Mouse (Mus musculus) forebrain, embryonic 14.5 days (tissue): ENCODE data around the gene Vmn1r206. TPM values are rescaled to one million over a fixed set of nuclear protein-coding genes. Genes with fewer than 3 reads are reported as not detected.
"Not testable (repeated sequence)": the region's sequence is repeated elsewhere in the genome, so short reads cannot be mapped to it uniquely, and the experiment has no call there.

Experiments used
- ATAC-seq: fragments of 200-750 bp; cut with Nextera tagmentation; 2 replicates; pipeline ENCODE4 v1.8.0; 2017; ENCODE audit warnings: mild to moderate bottlenecking, moderate library complexity
- DNase-seq: peaks from one replicate; pipeline ENCODE4 v3.0.0-alpha.2; 2015; ENCODE audit warnings: low spot score
- H3K27ac ChIP-seq: fragments of 300-500 bp; sonication (generic); 2 replicates; pipeline ENCODE4 v1.5.1; 2014; ENCODE audit warnings: low read depth, mild to moderate bottlenecking, control low read depth, low read length, moderate library complexity
- H3K27me3 ChIP-seq: fragments of 300-500 bp; sonication (generic); replicated peaks from 2 replicates; pipeline ENCODE4 v1.6.1; 2014; ENCODE audit warnings: low read length, control low read depth, mixed read lengths; ENCODE audit not compliant: control insufficient read depth, insufficient read depth
- H3K36me3 ChIP-seq: fragments of 300-500 bp; sonication (generic); 2 replicates; pipeline ENCODE4 v1.6.1; 2014; ENCODE audit warnings: low read length, control low read depth; ENCODE audit not compliant: control insufficient read depth, insufficient read depth
- H3K4me1 ChIP-seq: fragments of 300-500 bp; sonication (generic); 2 replicates; pipeline ENCODE4 v1.6.1; 2014; ENCODE audit warnings: antibody characterized with exemption, low read length, control low read depth; ENCODE audit not compliant: control insufficient read depth, insufficient read depth
- H3K4me2 ChIP-seq: fragments of 300-500 bp; sonication (generic); 2 replicates; pipeline ENCODE4 v1.6.1; 2014; ENCODE audit warnings: mild to moderate bottlenecking, control low read depth, low read length
- H3K4me3 ChIP-seq: fragments of 300-500 bp; sonication (generic); 2 replicates; pipeline ENCODE4 v1.5.1; 2014; ENCODE audit warnings: low read depth, low read length, control low read depth
- H3K9ac ChIP-seq: fragments of 300-500 bp; sonication (generic); 2 replicates; pipeline ENCODE4 v1.6.1; 2014; ENCODE audit warnings: mild to moderate bottlenecking, low read length, control low read depth, moderate library complexity
- H3K9me3 ChIP-seq: fragments of 300-500 bp; sonication (generic); replicated peaks from 2 replicates; pipeline ENCODE4 v1.6.1; 2016; ENCODE audit warnings: low read length, control low read depth, mixed read lengths; ENCODE audit not compliant: control insufficient read depth
- WGBS: fragments of 180-500 bp; shearing (Covaris S2); extraction: QIAGEN DNeasy Blood & Tissue Kit; methylation state at CpG from one replicate; pipeline ENCODE4 v1.1.7; 2014; 5-methylcytosine and 5-hydroxymethylcytosine counted together
- polyA plus RNA-seq: library from polyadenylated mRNA; unstranded; fragments of >200 nt; fragmentation: Nextera tagmentation; extraction: Ambion mirVana; gene quantifications from 2 replicates; pipeline ENCODE4 v1.2.1, GENCODE M21; 2014

Gene Vmn1r206
- polyA plus RNA-seq: not detected in 2 replicates

DNA sequence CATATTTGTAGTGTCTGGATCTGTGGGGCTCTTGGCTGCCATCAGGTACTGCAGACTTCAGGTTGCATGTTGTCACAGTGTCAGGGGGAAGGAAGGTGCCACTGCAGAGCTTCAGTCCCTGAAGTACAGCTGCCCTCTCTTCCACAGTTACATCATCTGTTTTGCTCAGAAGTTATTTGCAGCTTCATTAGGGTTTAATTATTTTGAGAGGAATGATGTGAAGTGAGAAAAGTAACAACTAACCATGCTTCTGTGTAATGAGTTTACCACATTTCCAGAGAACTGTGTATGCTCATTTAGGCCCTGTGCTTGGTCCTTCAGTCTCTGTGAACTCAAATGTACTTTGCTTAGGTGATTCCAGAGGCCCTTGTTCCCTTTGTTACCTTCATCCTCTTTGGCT, at the start of gene Vmn1r206:
Gene Vmn1r206, minus strand, starts transcription at position 101 of the 400 bp plus-strand sequence.
- not testable (repeated sequence) for H3K4me3 ChIP-seq, H3K4me1 ChIP-seq, H3K9me3 ChIP-seq, H3K36me3 ChIP-seq, H3K4me2 ChIP-seq, DNase-seq, ATAC-seq, H3K27ac ChIP-seq, H3K27me3 ChIP-seq, H3K9ac ChIP-seq

DNA sequence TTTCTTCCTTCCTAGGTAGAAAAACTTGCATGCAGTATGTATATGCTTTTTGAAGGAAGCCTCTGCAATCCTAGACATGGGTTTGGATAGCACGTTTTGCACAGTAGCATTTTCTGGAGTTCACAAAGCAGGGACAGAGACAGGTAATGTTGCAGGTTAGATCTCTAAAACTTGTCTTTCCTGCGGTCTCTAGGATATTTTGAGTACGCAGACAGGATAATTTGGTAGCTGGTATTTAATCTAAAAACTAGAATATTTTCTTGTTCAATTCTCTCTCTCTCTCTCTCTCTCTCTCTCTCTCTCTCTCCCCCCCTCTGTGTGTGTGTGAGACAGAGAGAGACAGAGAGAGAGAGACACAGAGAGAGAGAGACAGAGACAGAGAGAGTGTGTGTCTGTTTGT, 31.2 kb downstream of the Vmn1r206 start, which contains the start of gene Vmn1r205:
Gene Vmn1r205, minus strand, starts transcription at position 101 of the 400 bp plus-strand sequence.
- 89% methylated on average over 3 of the region's 3 CpGs for WGBS
- ATAC-seq: no peak

DNA sequence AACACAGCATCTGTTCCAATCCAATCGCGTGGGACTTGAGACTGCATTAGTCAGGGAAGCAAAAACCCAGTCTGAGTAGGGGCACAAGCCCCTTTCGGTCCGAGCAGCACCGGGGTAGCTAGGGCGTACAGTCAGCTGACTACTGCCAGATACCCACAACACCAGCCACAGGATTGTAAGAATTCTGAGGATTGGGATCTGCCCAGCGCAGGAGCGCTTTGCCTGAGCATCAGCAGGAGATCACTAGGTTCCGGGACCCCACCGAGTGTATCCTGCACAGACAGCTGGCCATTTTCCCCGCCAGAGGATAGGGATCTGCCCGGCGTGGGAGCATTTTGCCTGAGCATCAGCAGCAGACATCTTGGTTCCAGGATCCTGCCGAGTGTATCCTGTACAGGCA, 40.7 kb downstream of the Vmn1r206 start:
- H3K27ac ChIP-seq, DNase-seq, H3K4me1 ChIP-seq, H3K36me3 ChIP-seq, H3K9me3 ChIP-seq, H3K4me2 ChIP-seq, ATAC-seq, H3K9ac ChIP-seq, H3K27me3 ChIP-seq, H3K4me3 ChIP-seq: not testable (repeated sequence)
- WGBS: 89% methylated on average over 12 of the region's 14 CpGs

More for the DNA sequence above, 31.2 kb downstream of the Vmn1r206 start, which contains the start of gene Vmn1r205:
- Histone ChIP-seq H3K9ac (no peak within 1 kb of the TSS), H3K4me3 (no peak within 1 kb of the TSS), H3K9me3 (no peaks in the 10 kb centered on the region), H3K27me3 (no peaks in the 10 kb centered on the region), H3K4me2 (no peak within 1 kb of the TSS), H3K27ac (no peak within 1 kb of the TSS), H3K36me3 (no peaks in the 10 kb centered on the region), H3K4me1 (no peaks in the 10 kb centered on the region)
- DNase-seq: no peak

- not testable (repeated sequence) for H3K4me2 ChIP-seq, H3K9ac ChIP-seq, DNase-seq, H3K27me3 ChIP-seq, H3K36me3 ChIP-seq, H3K27ac ChIP-seq, H3K4me1 ChIP-seq, H3K9me3 ChIP-seq, ATAC-seq, H3K4me3 ChIP-seq
- WGBS: 84% methylated on average over 3 of the region's 3 CpGs
These were observed 49.1 kb downstream of the Vmn1r206 start for GRCm38 (mm10) chr13:22574911-22575310.

Other genes starting within 250 kb of the Vmn1r206 start
- gene Vmn1r199, start 244.4 kb downstream of the Vmn1r206 start, polyA plus RNA-seq: not detected in 2 replicates
- gene Vmn1r200, start 233.9 kb downstream of the Vmn1r206 start, polyA plus RNA-seq: not detected in 2 replicates
- not detected in 2 replicates for gene Vmn1r201, start 152.3 kb downstream of the Vmn1r206 start, polyA plus RNA-seq
- 0.03 TPM in 1 of 2 replicates, not detected in the other for gene Vmn1r202, start 118.9 kb downstream of the Vmn1r206 start, polyA plus RNA-seq
- gene Vmn1r203, start 106.1 kb downstream of the Vmn1r206 start, polyA plus RNA-seq: not detected in 2 replicates
- not detected in 2 replicates for gene Vmn1r204, start 71.1 kb downstream of the Vmn1r206 start, polyA plus RNA-seq
- gene Vmn1r205, start 31.3 kb downstream of the Vmn1r206 start, polyA plus RNA-seq: not detected in 2 replicates
- gene Vmn1r207-ps, start 105.4 kb upstream of the Vmn1r206 start, polyA plus RNA-seq: not detected in 2 replicates
- not detected in 2 replicates for gene Vmn1r208, start 153.1 kb upstream of the Vmn1r206 start, polyA plus RNA-seq
- gene Vmn1r209, start 185.4 kb upstream of the Vmn1r206 start, polyA plus RNA-seq: not detected in 2 replicates
- not detected in 2 replicates for gene Vmn1r210, start 207.1 kb upstream of the Vmn1r206 start, polyA plus RNA-seq
- not detected in 2 replicates for gene Vmn1r211, start 233.3 kb upstream of the Vmn1r206 start, polyA plus RNA-seq